Mouse (Mus musculus) E14TG2a.4 (cell line): ENCODE measurements around the gene 4930435E12Rik.

Experiments
- CTCF ChIP-seq: conservative IDR thresholded peaks from 2 replicates; pipeline ENCODE4 v1.5.1; 2014; ENCODE audit warnings: low read length
- POU5F1 ChIP-seq: IDR thresholded peaks from 2 replicates; pipeline ENCODE4 v1.6.1; 2014; ENCODE audit warnings: low read length, borderline replicate concordance

DNA sequence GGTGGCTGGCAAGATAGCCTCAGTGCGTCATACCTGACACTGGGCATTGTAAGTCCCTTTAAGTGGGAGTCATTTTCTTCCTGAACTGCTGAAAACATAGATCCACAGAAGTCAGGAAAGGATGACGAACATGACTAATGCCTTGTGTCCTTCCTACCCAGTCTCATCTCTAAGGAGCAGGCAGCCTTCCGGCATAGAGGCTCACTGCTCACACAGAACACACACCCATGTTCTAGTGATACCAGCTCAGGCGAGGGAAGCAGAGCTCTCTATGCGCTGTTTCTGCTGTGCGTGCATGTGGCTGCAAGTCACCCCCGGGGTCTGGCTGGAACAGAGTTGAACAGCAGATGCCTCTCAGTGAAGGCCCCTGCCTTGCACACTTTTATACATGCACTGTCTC, 43.2 kb downstream of the 4930435E12Rik start:
- no peak for TF ChIP-seq CTCF
- no peak for TF ChIP-seq POU5F1
